26 mouse cellular contexts compared by ENCODE assay signal in the genomic region with DNA sequence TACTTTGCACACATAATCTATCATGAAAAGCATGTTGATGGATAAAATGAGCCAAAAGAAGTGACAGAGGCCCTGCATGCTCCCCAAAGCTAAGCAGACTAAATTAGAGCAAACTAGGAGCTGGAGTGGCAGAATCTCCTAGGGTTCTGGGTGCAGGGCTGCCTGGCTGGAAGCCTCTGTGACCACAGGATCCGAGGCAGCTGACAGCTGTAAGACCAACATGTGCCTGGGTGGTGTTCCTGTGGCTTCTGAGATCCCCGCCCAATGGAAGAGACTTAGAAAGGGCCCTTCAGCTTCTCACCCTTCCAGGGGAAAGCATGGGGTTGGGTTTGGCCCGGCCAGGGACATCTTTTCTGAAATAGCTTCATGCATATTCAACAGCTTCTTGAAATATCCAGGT. TPM values are rescaled to one million over a fixed set of nuclear protein-coding genes. Genes with fewer than 3 reads are reported as not detected.
A peak's percentile ranks its signal among the peaks of the same experiment; 100 is the strongest.
DNase-seq lines count a peak whose midpoint lies in the region; ATAC-seq and TF ChIP-seq lines count a peak whose summit lies in the region.
"Had no signal": no experiment of that assay in that cellular context is flagged by ENCODE, and none has a peak within 500 bp of the region (broad histone marks: within the 10 kb centered on the region; RNA-seq: fewer than 3 reads in every experiment).

No protein-coding gene starts in this region.

- no peaks in the 10 kb centered on the region for H3K27me3 ChIP-seq in myocyte (ENCODE audit: control insufficient read depth, insufficient read depth, insufficient read length)
- no peaks in the 10 kb centered on the region for H3K27me3 ChIP-seq in thymus, adult 2 months (ENCODE audit: control insufficient read depth, insufficient read depth, low read length)
- H3K27me3 ChIP-seq: forebrain, embryonic 15.5 days; hindbrain, embryonic 12.5 days had no signal

- H3K36me3 ChIP-seq in myocyte (ENCODE audit: control insufficient read depth, insufficient read depth): no peaks in the 10 kb centered on the region
- H3K36me3 ChIP-seq in thymus, adult 2 months (ENCODE audit: control insufficient read depth, insufficient read depth, low read length): no peaks in the 10 kb centered on the region
- H3K36me3 ChIP-seq: forebrain, embryonic 15.5 days; G1E; heart, embryonic 13.5 days; hindbrain, embryonic 12.5 days had no signal

- no peak for TF ChIP-seq POLR2A in myocyte (IDR thresholded peaks at IDR 0.05; ENCODE audit: insufficient read length, low read depth)
- no peak for TF ChIP-seq POLR2A in thymus, adult 2 months (IDR thresholded peaks at IDR 0.05; ENCODE audit: control insufficient read depth, extremely low read depth, insufficient read depth, low read length, poor library complexity)

- no peak overlapping the region for H3K27ac ChIP-seq in thymus, adult 2 months (ENCODE audit: control insufficient read depth, insufficient read depth, low read length)
- H3K27ac ChIP-seq: forebrain, embryonic 15.5 days; heart, embryonic 13.5 days; hindbrain, embryonic 12.5 days had no signal

- TF ChIP-seq CTCF in thymus, adult 2 months (IDR thresholded peaks at IDR 0.05; ENCODE audit: borderline replicate concordance, control insufficient read depth, extremely low read depth, insufficient read depth, low read length, poor library complexity): no peak

- peak; percentile 32 for ATAC-seq in frontal cortex, adult (ENCODE audit: low TSS enrichment)
- ATAC-seq in granulocyte monocyte progenitor cell, adult 5-6 weeks (replicated peaks; ENCODE audit: poor library complexity, severe bottlenecking): peak; percentile 31; the same call in 1 of the 2 replicates
- ATAC-seq: forebrain, embryonic 15.5 days; hindbrain, embryonic 16.5 days; inflammation-experienced regulatory T-cells, adult 6 months had no signal

- H3ac ChIP-seq in myocyte (ENCODE audit: control insufficient read depth, insufficient read length): no peak overlapping the region

- WGBS in thymus, adult 2 months: 7% methylated on average over 3 of the region's 3 CpGs

- H3K4me1 ChIP-seq in thymus, adult 2 months (replicated peaks; ENCODE audit: control insufficient read depth, insufficient read depth, low read length): peaks cover 36% of the 10 kb centered on the region
- H3K4me1 ChIP-seq: forebrain, embryonic 15.5 days; hindbrain, embryonic 12.5 days had no signal

- H3K4me3 ChIP-seq in myocyte: no peak overlapping the region
- H3K4me3 ChIP-seq in thymus, adult 2 months (ENCODE audit: control insufficient read depth, insufficient read depth, low read length): no peak overlapping the region
- H3K4me3 ChIP-seq: forebrain, embryonic 15.5 days; heart, embryonic 13.5 days; hindbrain, embryonic 12.5 days had no signal

- no peak for DNase-seq in frontal cortex, adult 2 months (ENCODE audit: extremely low spot score in 1 of 2, low spot score in 1 of 2)
- peak; percentile 46 for DNase-seq in thymus, postnatal 0 days (ENCODE audit: low spot score)
- DNase-seq in thymus, adult 18-20 months: no peak
- no peak for DNase-seq in gastrocnemius, adult 8-10 months (ENCODE audit: low spot score in 2 of 2)
- no peak for DNase-seq in thymus, adult 2 months
- DNase-seq: adrenal gland, postnatal 10 days; cerebellum, adult 11-12 months; cerebellum, adult 9-10 months; cerebellum, postnatal 25 days; gastrocnemius, postnatal 25 days; heart, adult 11 months; heart, postnatal 36 days had no signal

- no peaks in the 10 kb centered on the region for H3K79me2 ChIP-seq in myocyte (ENCODE audit: control insufficient read depth, insufficient read depth)

- H3K4me2 ChIP-seq in myocyte (ENCODE audit: low read depth): peak overlapping the region; percentile 48
- H3K4me2 ChIP-seq: forebrain, embryonic 15.5 days; heart, embryonic 13.5 days; hindbrain, embryonic 12.5 days had no signal

TF ChIP-seq in myocyte, 11 proteins besides CTCF, POLR2A, EP300 and RAD21:
- no peak for TF ChIP-seq REST (IDR thresholded peaks at IDR 0.05; ENCODE audit: insufficient read depth, insufficient read length)
- TF ChIP-seq MYOD1 (IDR thresholded peaks at IDR 0.05; ENCODE audit: control insufficient read depth in 1 of 3, insufficient read length in 2 of 3, low read depth in 2 of 3): peak; percentile 69 to 92 (median 90)
- TF ChIP-seq TCF12 (IDR thresholded peaks at IDR 0.05; ENCODE audit: insufficient read depth, poor library complexity, severe bottlenecking): peak; percentile 89
- no peak for TF ChIP-seq E2F4 (IDR thresholded peaks at IDR 0.05; ENCODE audit: insufficient read depth)
- TF ChIP-seq SRF (IDR thresholded peaks at IDR 0.05; ENCODE audit: control insufficient read depth, insufficient read length, low read depth): no peak
- TF ChIP-seq POLR2AphosphoS2 (IDR thresholded peaks at IDR 0.05; ENCODE audit: insufficient read length, low read depth): no peak
- TF ChIP-seq TCF3 (IDR thresholded peaks at IDR 0.05; ENCODE audit: insufficient read length, low read depth): peak; percentile 82
- TF ChIP-seq USF1 (IDR thresholded peaks at IDR 0.05; ENCODE audit: low read depth): no peak
- no peak for TF ChIP-seq CEBPB (IDR thresholded peaks at IDR 0.05; ENCODE audit: insufficient read depth, poor library complexity, severe bottlenecking)
- no peak for TF ChIP-seq MAX (IDR thresholded peaks at IDR 0.05; ENCODE audit: low read depth)
- TF ChIP-seq MYOG (IDR thresholded peaks at IDR 0.05; ENCODE audit: control insufficient read depth in 1 of 3, insufficient read depth in 1 of 3, insufficient read length in 2 of 3, low read depth in 2 of 3): peak; percentile 91 to 97 (median 92)

RNA-seq across cellular contexts. Expression of gene AL607142.1, which starts 56.9 kb away (rescaled TPM):
- not detected in 2 replicates for polyA plus RNA-seq in frontal cortex, adult 2 months (2012; rRNA removed)
- not detected in 2 replicates for polyA plus RNA-seq in thymus, postnatal 0 days (2015; fragmentation: Nextera tagmentation; extraction: Ambion mirVana)
- not detected in 2 replicates for total RNA-seq in granulocyte monocyte progenitor cell, adult 5-6 weeks (2014; fragmentation: Nextera tagmentation)
- total RNA-seq in granulocyte monocyte progenitor cell, adult 5-6 weeks (2017): not detected in 2 replicates
- polyA plus RNA-seq in myocyte (2012; fragmentation: generic; extraction: Trizol): not detected
- total RNA-seq in gastrocnemius, adult 8-10 months (2022): not detected
- polyA plus RNA-seq in thymus, adult 2 months (2012; rRNA removed): not detected in 2 replicates
- total RNA-seq: adrenal gland, postnatal 10 days; adrenal gland, postnatal 4 days; G1E; gastrocnemius, adult 18-20 months; gastrocnemius, postnatal 25 days; heart, postnatal 36 days had no signal
- polyA plus RNA-seq: embryonic facial prominence, embryonic 11.5 days; forebrain, embryonic 11.5 days; forebrain, embryonic 15.5 days; G1E; heart, embryonic 13.5 days; heart, postnatal 0 days; hindbrain, embryonic 12.5 days; hindbrain, embryonic 16.5 days; inflammation-experienced regulatory T-cells, adult 6 months had no signal
